Mouse (Mus musculus): ENCODE measurements around the gene Trim33. TPM values are rescaled to one million over a fixed set of nuclear protein-coding genes. Genes with fewer than 3 reads are reported as not detected.

Trim33 gene
- polyA plus RNA-seq, 1 experiment = 6.2 TPM

DNA sequence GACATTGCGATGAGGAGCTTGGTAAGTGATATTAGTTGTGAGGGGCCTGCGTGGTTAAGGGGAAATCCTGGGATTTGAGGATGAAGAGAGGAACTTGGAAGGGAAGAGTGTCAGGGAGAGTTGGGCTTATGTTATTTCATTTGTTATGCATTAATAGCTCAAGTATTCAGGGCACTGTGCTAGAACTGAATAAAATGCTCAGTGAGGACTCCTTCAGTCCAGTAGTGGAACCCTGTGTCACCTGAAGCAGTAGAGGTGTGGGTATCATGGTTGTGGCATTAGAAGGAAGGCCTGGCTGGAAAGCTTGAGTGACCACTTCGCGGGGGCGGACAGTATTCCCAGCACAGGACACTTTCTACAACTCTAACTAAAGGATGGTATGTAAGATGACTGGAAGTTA lies 1.8 kb downstream of the Trim33 start:
- Histone ChIP-seq H3K4me3 (ENCODE audit: insufficient read depth, poor library complexity, severe bottlenecking) (peak overlapping the region; percentile 71), H3ac (ENCODE audit: control insufficient read depth, insufficient read length, low read depth) (peak overlapping the region; percentile 70), H3K27me3 (ENCODE audit: control insufficient read depth, insufficient read depth, insufficient read length) (no peaks in the 10 kb centered on the region), H3K79me3 (ENCODE audit: low read depth) (peaks cover 58% of the 10 kb centered on the region), H3K36me3 (ENCODE audit: control insufficient read depth, insufficient read depth) (peaks cover 4% of the 10 kb centered on the region), H3K79me2 (ENCODE audit: control insufficient read depth, insufficient read depth) (peaks cover 61% of the 10 kb centered on the region)
- TF ChIP-seq FOSL1 (IDR thresholded peaks at IDR 0.05; ENCODE audit: insufficient read depth, low read length, poor library complexity, severe bottlenecking) (no peak), MAX (IDR thresholded peaks at IDR 0.05) (no peak), CTCF (IDR thresholded peaks at IDR 0.05; ENCODE audit: control insufficient read depth, insufficient read depth, insufficient read length) (no peak), MYOD1 (IDR thresholded peaks at IDR 0.05; ENCODE audit: control insufficient read depth, insufficient read length, low read depth) (no peak), MYOG (IDR thresholded peaks at IDR 0.05; ENCODE audit: control insufficient read depth, extremely low read depth, insufficient read length) (no peak), CEBPB (IDR thresholded peaks at IDR 0.05; ENCODE audit: low read depth) (no peak), USF1 (IDR thresholded peaks at IDR 0.05; ENCODE audit: low read depth) (no peak)

DNA sequence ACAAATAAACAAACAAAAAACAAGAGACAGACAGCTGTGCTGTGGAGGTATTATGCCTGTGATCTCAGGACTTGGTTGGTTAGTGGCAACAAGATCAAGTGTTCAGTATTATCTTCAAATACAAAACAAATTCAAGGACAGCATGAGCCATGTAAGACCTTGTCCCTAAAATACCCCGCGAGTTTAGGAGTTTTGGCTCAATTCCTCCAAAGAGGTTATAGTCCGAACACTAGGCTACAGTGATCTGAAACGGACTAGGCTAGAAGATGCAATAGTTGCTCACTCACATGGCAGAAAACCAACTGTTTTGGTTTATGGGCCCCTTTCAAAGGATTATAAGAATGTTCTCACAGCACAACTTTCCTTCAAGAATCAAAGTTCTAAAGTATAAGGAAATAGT lies 9.7 kb downstream of the Trim33 start:
- H3K27me3 ChIP-seq (ENCODE audit: control insufficient read depth, insufficient read depth, insufficient read length) = no peaks in the 10 kb centered on the region
- peaks cover 96% of the 10 kb centered on the region for H3K79me3 ChIP-seq (ENCODE audit: low read depth)
- no peak overlapping the region for H3K4me3 ChIP-seq (ENCODE audit: insufficient read depth, poor library complexity, severe bottlenecking)
- H3ac ChIP-seq (ENCODE audit: control insufficient read depth, insufficient read length, low read depth) = no peak overlapping the region
- no peaks in the 10 kb centered on the region for H3K36me3 ChIP-seq (ENCODE audit: control insufficient read depth, insufficient read depth)
- peaks cover 100% of the 10 kb centered on the region for H3K79me2 ChIP-seq (ENCODE audit: control insufficient read depth, insufficient read depth)
- TF ChIP-seq MYOD1 (IDR thresholded peaks at IDR 0.05; ENCODE audit: control insufficient read depth, insufficient read length, low read depth) (no peak), FOSL1 (IDR thresholded peaks at IDR 0.05; ENCODE audit: insufficient read depth, low read length, poor library complexity, severe bottlenecking) (no peak), CEBPB (IDR thresholded peaks at IDR 0.05; ENCODE audit: low read depth) (no peak), CTCF (IDR thresholded peaks at IDR 0.05; ENCODE audit: control insufficient read depth, insufficient read depth, insufficient read length) (no peak), MAX (IDR thresholded peaks at IDR 0.05) (no peak), MYOG (IDR thresholded peaks at IDR 0.05; ENCODE audit: control insufficient read depth, extremely low read depth, insufficient read length) (no peak), USF1 (IDR thresholded peaks at IDR 0.05; ENCODE audit: low read depth) (no peak)

DNA sequence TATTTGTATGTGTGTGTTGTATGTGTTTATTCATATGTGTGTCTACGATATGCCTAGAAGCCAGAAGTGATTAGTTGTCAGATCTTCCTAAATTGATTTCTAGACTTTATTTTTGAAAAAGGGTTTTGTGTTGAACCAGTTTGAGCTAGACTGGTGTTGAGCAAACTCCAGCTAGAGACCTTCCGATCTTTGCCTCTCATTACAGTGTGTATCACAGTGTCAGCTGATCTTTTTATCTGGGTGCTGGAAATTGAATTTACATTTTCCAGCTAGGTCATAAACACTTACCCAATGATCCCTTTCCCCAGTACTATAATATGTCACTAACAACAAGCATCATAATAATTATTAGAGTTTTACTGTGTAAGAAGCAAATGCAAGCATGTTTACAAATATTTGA lies 12.0 kb downstream of the Trim33 start:
- Histone ChIP-seq H3K79me3 (ENCODE audit: low read depth) (peaks cover 96% of the 10 kb centered on the region), H3K79me2 (ENCODE audit: control insufficient read depth, insufficient read depth) (peaks cover 100% of the 10 kb centered on the region), H3K36me3 (ENCODE audit: control insufficient read depth, insufficient read depth) (peaks cover 9% of the 10 kb centered on the region), H3K4me3 (ENCODE audit: insufficient read depth, poor library complexity, severe bottlenecking) (no peak overlapping the region), H3ac (ENCODE audit: control insufficient read depth, insufficient read length, low read depth) (no peak overlapping the region), H3K27me3 (ENCODE audit: control insufficient read depth, insufficient read depth, insufficient read length) (no peaks in the 10 kb centered on the region)
- TF ChIP-seq CEBPB (IDR thresholded peaks at IDR 0.05; ENCODE audit: low read depth) (no peak), CTCF (IDR thresholded peaks at IDR 0.05; ENCODE audit: control insufficient read depth, insufficient read depth, insufficient read length) (no peak)

DNA sequence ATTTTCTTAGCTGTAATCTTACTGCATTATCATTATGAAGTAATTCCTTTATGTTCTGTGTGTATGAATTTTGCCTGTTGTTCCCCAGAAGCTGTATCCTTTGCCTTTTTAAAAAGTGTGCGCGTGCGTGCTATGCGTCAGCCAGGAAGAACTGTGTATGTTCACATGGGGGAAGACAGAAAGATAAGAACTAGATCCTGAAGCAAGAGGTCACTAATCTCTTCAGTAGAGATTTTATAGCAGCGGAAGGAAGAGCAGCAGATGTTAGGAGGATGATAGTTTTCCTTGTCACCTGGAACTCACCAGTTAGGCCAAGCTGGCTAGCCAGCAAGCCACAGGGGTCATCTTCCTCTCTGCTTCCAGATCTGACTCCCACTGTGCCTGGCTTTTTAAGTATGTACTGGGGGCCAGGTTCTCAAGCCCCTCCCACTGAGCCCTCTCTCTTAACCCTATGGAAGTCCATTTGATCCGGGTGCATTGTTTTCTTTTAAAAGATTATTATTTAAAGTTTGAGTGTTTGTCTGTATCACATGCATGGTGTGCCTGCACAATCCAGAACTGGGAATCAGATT lies 26.4 kb downstream of the Trim33 start:
- H3ac ChIP-seq (ENCODE audit: control insufficient read depth, insufficient read length, low read depth) = no peak overlapping the region
- no peaks in the 10 kb centered on the region for H3K36me3 ChIP-seq (ENCODE audit: control insufficient read depth, insufficient read depth)
- H3K79me2 ChIP-seq (ENCODE audit: control insufficient read depth, insufficient read depth) = peaks cover 100% of the 10 kb centered on the region
- H3K27me3 ChIP-seq (ENCODE audit: control insufficient read depth, insufficient read depth, insufficient read length) = no peaks in the 10 kb centered on the region
- peaks cover 83% of the 10 kb centered on the region for H3K79me3 ChIP-seq (ENCODE audit: low read depth)
- TF ChIP-seq CEBPB (IDR thresholded peaks at IDR 0.05; ENCODE audit: low read depth) (no peak), FOSL1 (IDR thresholded peaks at IDR 0.05; ENCODE audit: insufficient read depth, low read length, poor library complexity, severe bottlenecking) (no peak), USF1 (IDR thresholded peaks at IDR 0.05; ENCODE audit: low read depth) (no peak), CTCF (IDR thresholded peaks at IDR 0.05; ENCODE audit: control insufficient read depth, insufficient read depth, insufficient read length) (no peak), MYOD1 (IDR thresholded peaks at IDR 0.05; ENCODE audit: control insufficient read depth, insufficient read length, low read depth) (no peak), MAX (IDR thresholded peaks at IDR 0.05) (no peak), MYOG (IDR thresholded peaks at IDR 0.05; ENCODE audit: control insufficient read depth, extremely low read depth, insufficient read length) (no peak)
- no peak overlapping the region for H3K4me3 ChIP-seq (ENCODE audit: insufficient read depth, poor library complexity, severe bottlenecking)

DNA sequence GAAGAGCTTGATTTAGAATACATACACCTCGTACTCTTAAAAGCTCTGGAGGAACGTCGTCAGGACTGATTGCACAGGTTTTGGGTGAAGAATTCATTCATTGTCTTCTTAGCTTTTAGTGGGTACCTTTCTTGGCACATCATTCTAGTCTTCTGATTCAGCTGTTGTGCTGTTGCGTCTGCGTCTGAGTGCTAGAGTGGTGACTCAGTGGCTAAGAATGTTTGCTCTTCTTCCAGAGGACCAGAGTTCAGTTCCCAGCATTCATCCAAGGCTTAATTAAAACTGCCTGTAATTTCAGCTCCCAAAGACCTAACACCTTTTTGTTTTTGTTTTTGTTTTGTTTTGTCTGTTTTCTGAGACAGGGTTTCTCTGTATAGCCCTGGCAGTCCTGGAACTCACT lies 30.2 kb downstream of the Trim33 start:
- TF ChIP-seq MAX (IDR thresholded peaks at IDR 0.05) (no peak), USF1 (IDR thresholded peaks at IDR 0.05; ENCODE audit: low read depth) (no peak), MYOG (IDR thresholded peaks at IDR 0.05; ENCODE audit: control insufficient read depth, extremely low read depth, insufficient read length) (no peak), FOSL1 (IDR thresholded peaks at IDR 0.05; ENCODE audit: insufficient read depth, low read length, poor library complexity, severe bottlenecking) (peak; percentile 47), MYOD1 (IDR thresholded peaks at IDR 0.05; ENCODE audit: control insufficient read depth, insufficient read length, low read depth) (peak; percentile 52), CEBPB (IDR thresholded peaks at IDR 0.05; ENCODE audit: low read depth) (peak; percentile 18), CTCF (IDR thresholded peaks at IDR 0.05; ENCODE audit: control insufficient read depth, insufficient read depth, insufficient read length) (no peak)
- Histone ChIP-seq H3K79me3 (ENCODE audit: low read depth) (peaks cover 59% of the 10 kb centered on the region), H3K4me3 (ENCODE audit: insufficient read depth, poor library complexity, severe bottlenecking) (no peak overlapping the region), H3K79me2 (ENCODE audit: control insufficient read depth, insufficient read depth) (peaks cover 70% of the 10 kb centered on the region), H3ac (ENCODE audit: control insufficient read depth, insufficient read length, low read depth) (no peak overlapping the region), H3K36me3 (ENCODE audit: control insufficient read depth, insufficient read depth) (peaks cover 23% of the 10 kb centered on the region), H3K27me3 (ENCODE audit: control insufficient read depth, insufficient read depth, insufficient read length) (no peaks in the 10 kb centered on the region)

DNA sequence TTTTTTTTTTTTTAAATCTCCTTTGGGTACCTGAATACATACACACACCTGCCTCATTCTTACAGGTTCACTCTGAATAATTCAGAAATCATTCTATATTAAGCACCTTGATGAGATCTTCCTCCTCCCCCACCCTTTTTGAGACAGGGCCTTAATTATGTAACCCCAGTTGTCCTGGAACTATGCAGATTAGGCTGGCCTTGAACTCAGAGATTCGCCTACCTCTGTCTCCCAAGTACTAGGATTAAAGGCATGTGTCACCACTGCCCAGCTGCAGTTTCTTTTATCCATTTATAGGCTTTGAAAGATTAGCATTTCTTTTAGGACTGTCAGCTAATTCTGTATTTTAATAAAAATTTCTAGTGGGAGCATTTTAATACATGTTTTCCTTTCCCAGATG lies 30.7 kb downstream of the Trim33 start:
- H3K36me3 ChIP-seq (ENCODE audit: control insufficient read depth, insufficient read depth) = peaks cover 28% of the 10 kb centered on the region
- H3ac ChIP-seq (ENCODE audit: control insufficient read depth, insufficient read length, low read depth) = no peak overlapping the region
- H3K4me3 ChIP-seq (ENCODE audit: insufficient read depth, poor library complexity, severe bottlenecking) = no peak overlapping the region
- no peaks in the 10 kb centered on the region for H3K27me3 ChIP-seq (ENCODE audit: control insufficient read depth, insufficient read depth, insufficient read length)
- H3K79me3 ChIP-seq (ENCODE audit: low read depth) = peaks cover 55% of the 10 kb centered on the region
- TF ChIP-seq CEBPB (IDR thresholded peaks at IDR 0.05; ENCODE audit: low read depth) (no peak), MYOG (IDR thresholded peaks at IDR 0.05; ENCODE audit: control insufficient read depth, extremely low read depth, insufficient read length) (no peak), MYOD1 (IDR thresholded peaks at IDR 0.05; ENCODE audit: control insufficient read depth, insufficient read length, low read depth) (no peak), FOSL1 (IDR thresholded peaks at IDR 0.05; ENCODE audit: insufficient read depth, low read length, poor library complexity, severe bottlenecking) (no peak), CTCF (IDR thresholded peaks at IDR 0.05; ENCODE audit: control insufficient read depth, insufficient read depth, insufficient read length) (no peak), USF1 (IDR thresholded peaks at IDR 0.05; ENCODE audit: low read depth) (no peak), MAX (IDR thresholded peaks at IDR 0.05) (no peak)
- H3K79me2 ChIP-seq (ENCODE audit: control insufficient read depth, insufficient read depth) = peaks cover 65% of the 10 kb centered on the region
